Mouse (Mus musculus) heart, adult 2 months (tissue): ENCODE data around the gene Lgr4.

Source experiments
- CTCF ChIP-seq: fragments of 200-600 bp; IDR thresholded peaks from 2 replicates; pipeline ENCODE4 v1.8.1; 2022; ENCODE audit warnings: antibody characterized with exemption, mild to moderate bottlenecking, moderate library complexity
- EP300 ChIP-seq: fragments of 200-500 bp; IDR thresholded peaks from 2 replicates; pipeline ENCODE4 v1.6.1; 2011; ENCODE audit warnings: low read depth, low read length, control low read depth; ENCODE audit not compliant: insufficient read depth

GRCm38 (mm10) chr2:109977322-109977721 is 59.9 kb downstream of the Lgr4 start:
- no peak for TF ChIP-seq CTCF
- no peak for TF ChIP-seq EP300
